Mouse (Mus musculus) kidney, postnatal 14 days (tissue): ENCODE results near the gene Trak2.
"Not testable (repeated sequence)": the region's sequence is repeated elsewhere in the genome, so short reads cannot be mapped to it uniquely, and the experiment has no call there.

ENCODE experiments used
- DNase-seq: peaks from one replicate; pipeline ENCODE4 v3.0.0; 2022; ENCODE audit warnings: mixed read lengths

Gene Trak2

GRCm38 (mm10) chr1:58953686-58954434, 19.4 kb downstream of the Trak2 start:
- no peak for DNase-seq

GRCm38 (mm10) chr1:58952997-58953396, 20.2 kb downstream of the Trak2 start:
- DNase-seq, result no peak

DNA sequence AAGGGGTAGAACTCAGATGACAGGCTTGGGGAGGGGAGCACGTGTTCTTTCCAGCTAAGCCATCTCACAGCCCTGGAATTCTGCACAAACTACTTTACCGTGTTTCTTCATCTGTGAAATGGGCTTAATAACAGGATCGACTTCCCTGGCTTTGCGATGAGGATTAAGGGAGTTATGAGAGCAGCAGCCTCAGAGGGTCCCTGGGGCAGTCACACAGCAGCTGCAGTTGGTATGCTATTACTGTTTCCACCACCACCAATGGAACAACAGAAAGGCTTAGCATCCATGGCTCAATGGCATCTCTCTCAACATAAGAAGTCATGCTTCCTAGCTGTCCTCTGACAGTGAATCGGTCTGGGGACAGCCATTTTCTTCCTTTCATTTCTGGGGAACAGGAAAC, 20.7 kb downstream of the Trak2 start:
- DNase-seq, result no peak

DNA sequence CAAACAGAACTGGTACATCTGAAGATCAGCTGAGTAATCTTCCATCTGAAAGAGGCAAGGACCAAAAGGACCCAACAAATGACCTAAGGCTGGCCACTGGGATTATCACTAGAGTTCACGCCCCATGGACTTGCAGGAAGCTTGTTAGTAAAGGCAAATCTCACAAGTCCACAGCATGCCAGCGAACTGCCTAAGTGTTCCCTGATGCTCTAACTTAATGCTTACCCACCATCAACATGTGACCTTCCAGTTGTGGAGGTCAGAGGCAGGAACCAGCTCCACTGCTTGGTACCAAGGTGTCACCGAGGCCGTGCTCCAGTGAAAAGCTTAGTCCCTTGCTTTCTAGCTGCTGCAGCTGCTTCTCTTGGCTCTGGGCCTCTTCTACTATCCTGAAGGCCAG, 21.4 kb downstream of the Trak2 start:
- DNase-seq, result peak; percentile 24

- peak; percentile 85 for DNase-seq
Observed at GRCm38 (mm10) chr1:58950899-58951648, 22.2 kb downstream of the Trak2 start.

DNA sequence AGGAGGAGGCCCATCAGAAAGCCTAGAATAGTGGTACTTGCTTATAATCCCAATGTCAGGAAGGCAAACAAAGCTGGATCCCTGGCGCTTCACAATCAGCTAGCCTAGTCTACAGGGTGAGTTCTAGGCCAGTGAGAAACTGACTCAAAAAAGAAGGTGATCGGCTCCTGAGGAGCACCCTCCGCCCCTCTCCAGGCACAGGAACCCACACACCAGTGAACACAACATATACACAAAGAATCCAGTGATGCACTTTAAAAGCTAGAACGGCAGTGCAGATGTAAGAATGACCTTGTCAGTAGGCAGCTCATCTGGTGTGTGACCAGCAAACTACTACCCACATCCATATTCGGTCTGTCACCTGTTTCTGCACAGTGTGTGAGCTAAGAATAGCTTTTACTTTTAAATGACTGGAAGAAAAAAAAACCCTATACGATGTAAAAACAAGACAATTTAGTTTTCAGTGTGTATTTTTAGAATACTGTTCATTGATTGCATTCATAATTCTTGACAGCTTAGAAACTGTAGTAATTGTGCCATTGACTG, 23.6 kb downstream of the Trak2 start:
- no peak for DNase-seq

- DNase-seq, result no peak
Observed at GRCm38 (mm10) chr1:58946718-58947117, 26.5 kb downstream of the Trak2 start.

- DNase-seq, result peak; percentile 28
Observed at GRCm38 (mm10) chr1:58945960-58946670, 27.1 kb downstream of the Trak2 start.

DNA sequence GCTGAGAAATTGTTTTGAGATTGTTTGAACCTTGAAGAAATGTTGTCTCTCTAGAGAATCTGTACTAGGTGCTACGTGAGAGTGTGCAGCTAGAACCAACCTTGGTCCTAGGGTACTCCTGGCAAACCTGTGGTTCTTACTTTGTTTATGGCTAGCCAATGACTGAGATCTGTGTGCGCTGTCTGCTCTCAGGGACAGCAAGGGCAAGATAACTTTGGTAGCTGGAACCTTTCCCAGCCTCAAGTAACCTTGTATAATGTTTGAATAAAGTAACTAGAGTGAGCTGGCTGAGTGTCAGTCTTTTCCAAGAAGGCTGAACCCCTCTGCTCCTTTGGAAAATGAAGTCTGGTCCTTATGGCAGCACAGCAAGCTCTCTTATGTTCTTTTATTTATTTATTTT, 27.7 kb downstream of the Trak2 start:
- DNase-seq, result peak; percentile 60

- no peak for DNase-seq
Observed at GRCm38 (mm10) chr1:58937606-58938099, 35.6 kb downstream of the Trak2 start.

DNA sequence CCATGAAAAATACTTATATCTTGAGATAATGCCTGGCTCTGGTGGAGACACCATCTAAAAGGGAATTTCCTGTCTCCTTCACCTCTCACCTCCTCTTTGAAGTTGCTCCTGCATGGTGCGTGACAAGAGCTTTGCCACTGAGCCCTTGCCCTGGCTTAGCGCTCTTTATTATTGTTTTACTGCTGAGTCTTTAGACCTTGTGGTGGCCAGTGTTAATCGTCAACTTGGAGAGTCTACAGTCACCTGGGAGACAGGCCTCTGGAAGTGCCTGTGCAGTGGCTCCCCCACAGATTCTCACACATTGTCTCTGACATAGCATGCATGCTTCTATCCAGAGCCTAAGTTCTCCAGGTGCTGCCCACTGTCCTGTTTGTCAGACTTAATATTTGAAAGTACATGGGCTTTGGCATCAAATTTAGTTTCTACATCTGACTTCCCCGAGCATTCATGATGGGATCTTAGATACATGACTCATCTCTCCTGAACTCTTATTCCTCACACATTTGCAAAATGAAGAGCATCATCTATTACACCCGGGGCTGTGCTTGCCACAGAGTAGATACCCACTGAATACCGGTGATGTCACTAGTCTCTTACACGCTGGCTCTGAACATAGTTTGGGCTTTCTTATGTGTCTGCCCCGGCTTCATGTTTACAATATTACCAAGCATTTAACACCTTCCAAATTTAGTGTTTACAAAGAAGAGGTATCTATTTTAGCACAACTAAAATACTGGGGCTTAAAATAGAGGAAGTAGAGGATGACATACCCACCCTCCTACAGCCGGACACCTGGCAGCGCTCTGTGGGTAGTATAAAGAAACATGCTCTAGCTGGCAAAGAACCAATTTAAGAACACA, 36.3 kb downstream of the Trak2 start:
- DNase-seq, result peak; percentile 61

GRCm38 (mm10) chr1:58926664-58927063, 46.6 kb downstream of the Trak2 start:
- DNase-seq, result no peak

DNA sequence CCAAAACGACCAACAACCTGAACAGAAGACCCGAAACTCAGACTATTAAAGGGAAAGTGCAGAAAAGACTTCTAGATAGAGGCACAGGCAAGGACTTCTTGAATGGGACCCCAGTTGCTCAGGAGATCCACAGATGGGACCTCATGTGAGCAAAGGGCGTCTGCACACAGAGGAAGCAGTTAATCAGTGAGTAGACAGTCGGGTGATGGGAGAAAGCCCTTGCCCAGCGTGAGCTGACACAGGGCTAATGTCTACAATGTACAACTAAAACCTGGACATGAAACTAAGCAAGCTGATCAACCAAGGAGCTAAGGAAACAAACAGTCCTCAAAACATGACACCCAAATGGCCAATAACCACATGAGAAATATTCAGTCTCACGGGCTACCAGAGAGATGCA, 55.7 kb downstream of the Trak2 start:
- peak; percentile 28 for DNase-seq

DNA sequence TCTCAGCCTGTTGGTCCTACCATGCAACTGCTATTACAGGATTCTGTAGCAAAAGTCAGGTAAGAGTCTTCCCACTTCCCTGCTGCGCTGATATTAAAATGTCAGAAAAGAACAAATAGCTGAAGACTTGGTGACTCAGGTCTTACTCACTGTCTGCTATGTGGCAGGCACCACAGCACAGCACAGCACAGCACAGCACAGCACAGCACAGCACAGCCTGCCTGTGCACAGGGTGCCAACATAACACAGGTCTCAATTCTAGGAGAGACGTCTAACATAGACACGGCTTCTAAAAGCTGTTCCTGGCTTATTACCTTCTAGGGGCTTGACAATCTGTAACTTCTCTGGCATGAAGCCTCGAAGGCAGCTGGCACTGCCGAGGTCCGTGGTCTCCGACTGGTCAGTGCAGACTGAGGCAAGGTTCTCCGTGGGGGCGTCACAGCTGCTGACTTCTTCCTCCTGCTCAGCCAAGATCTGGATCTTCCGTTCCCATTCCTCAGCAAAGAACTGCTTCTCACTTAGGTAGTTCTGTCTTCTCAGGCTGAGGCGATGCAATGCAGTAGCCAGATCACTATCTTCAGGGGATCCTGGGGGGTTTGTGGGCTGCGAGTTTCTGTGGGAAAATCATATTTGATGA, 63.5 kb downstream of the Trak2 start:
- DNase-seq, result no peak

GRCm38 (mm10) chr1:58903681-58904080, 69.5 kb downstream of the Trak2 start:
- no peak for DNase-seq

DNA sequence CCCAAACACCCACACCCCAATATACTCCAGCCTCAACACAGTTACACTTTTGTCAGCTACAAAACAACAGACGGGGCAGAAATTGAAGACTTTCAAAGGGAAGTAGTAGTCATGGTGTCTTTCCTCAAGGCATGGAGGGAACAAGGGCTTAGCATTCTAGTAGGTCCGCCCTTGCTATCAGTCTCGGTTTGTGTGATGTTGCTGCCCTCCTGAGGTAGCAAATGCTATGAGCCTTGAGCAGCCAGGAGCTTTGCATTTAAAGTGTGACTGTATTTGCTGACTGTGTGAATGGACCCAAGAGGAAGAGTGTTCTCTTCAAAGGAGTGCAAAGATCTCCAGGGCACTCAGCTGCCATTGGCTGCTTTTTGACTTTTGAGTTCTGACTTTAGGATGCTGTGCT, 75.7 kb downstream of the Trak2 start:
- DNase-seq, result peak; percentile 28

GRCm38 (mm10) chr1:58892386-58892785, 80.8 kb downstream of the Trak2 start:
- DNase-seq, result not testable (repeated sequence)

DNA sequence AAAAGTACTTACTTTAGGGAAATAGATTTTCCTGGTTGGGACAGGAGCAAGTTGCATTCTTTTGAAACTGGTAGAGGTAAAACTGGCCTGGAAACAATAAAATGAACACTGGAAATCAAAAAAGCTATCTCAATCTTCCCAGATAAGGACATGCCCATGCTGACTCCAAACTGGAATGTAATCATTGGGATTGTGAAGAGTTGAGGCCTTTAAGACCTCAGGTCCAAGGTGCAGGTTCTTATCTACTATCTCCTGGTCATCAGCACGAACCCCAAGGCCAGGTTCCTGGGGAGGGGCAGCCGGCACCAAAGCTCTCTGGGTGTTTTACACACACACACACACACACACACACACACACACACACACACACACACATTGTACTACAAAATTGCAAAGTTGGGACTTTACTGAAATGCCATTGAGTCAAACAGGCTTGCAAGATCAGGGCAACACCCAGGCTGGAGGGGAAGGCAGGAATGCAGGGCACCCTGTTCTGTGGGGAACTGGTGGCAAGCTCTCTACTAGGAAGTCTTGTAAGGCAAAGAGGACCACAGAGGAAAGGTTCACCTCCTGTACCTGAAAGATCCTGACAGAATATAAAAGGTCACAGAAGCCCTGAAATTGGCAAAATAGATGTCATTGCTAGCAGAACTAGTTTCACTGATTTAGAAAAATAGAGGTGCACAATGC, 81.6 kb downstream of the Trak2 start:
- DNase-seq, result not testable (repeated sequence)

GRCm38 (mm10) chr1:58890697-58891290, 82.4 kb downstream of the Trak2 start:
- not testable (repeated sequence) for DNase-seq

GRCm38 (mm10) chr1:58889826-58890546, 83.2 kb downstream of the Trak2 start:
- DNase-seq, result peak; percentile 29
